Mouse (Mus musculus): ENCODE measurements around the gene Traip. TPM values are rescaled to one million over a fixed set of nuclear protein-coding genes. Genes with fewer than 3 reads are reported as not detected.

Traip gene
- total and polyA plus RNA-seq, 2 experiments from 2014 or later, result 11.0 to 11.2 TPM

DNA sequence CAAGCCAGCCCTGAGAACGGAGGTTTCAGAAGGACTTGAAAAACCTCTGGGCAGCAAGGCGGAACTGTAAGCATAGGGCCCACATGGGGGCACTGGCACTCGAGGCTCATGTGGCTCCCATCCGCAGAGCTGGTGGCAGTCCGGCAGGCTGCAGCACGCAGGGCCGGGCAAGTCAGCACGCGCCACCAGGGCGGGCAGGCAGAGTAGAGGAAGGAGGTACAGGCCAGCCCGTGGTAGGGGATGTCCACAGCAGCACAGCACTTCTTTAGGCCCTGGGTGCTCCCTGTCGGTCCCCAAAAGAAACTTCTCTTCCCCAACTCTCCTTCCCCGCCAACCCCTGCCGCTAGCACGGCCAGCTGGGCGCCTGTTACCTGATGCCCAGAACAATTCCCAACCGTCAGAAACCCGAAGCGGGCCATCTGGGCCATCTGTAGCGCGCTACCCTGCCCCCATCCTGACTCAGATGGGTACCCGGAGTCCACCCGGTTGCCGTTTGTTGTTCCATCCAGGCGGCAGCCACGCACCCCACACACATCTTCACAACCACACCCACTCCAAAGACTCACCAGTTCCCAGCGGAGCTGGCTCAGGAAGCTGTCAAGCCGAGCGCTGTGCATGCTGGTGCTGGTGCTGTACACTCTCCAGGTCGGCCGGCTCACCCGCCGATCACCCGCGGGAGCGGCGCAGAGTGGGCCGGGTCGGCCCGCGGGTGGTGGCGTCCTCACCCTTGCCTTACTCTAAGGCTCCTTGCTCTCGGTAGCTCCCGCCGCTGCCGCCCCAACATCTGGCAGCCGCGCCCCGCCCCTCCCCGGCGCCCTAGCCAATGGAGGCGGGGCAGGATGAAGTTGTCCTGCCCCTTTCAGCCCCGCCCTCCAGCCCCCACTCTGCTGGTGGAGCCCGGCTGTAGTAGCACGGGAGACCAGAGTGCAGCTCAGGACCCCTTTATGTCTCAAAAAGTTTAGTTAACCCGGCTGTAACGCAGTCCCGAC lies 35.5 kb downstream of the Traip start, which contains the start of gene Inka1:
Gene Inka1 (minus strand): TSS at position 749 of the 989 bp plus-strand sequence.
- 2% methylated on average over 52 of the region's 58 CpGs for WGBS
- H3K36me3 ChIP-seq (ENCODE audit: insufficient read depth), result no peaks in the 10 kb centered on the region
- H3K27me3 ChIP-seq (ENCODE audit: insufficient read depth, low read length), result no peaks in the 10 kb centered on the region
- TF ChIP-seq CTCF (IDR thresholded peaks at IDR 0.05; ENCODE audit: low read depth), result peak; percentile 30
- peaks cover 5% of the 10 kb centered on the region; the same call in 1 of the 2 replicates for H3K4me1 ChIP-seq (ENCODE audit: insufficient read depth)
- H3K4me3 ChIP-seq (ENCODE audit: low read depth, low read length), result peak within 1 kb of the TSS; percentile 64
- H3K9me3 ChIP-seq (ENCODE audit: low read length), result no peaks in the 10 kb centered on the region
- peak within 1 kb of the TSS; percentile 55 for H3K9ac ChIP-seq
- peak within 1 kb of the TSS; percentile 58; the same call in 1 of the 2 replicates for H3K27ac ChIP-seq (ENCODE audit: low read depth, low read length)
- ATAC-seq (peak; percentile 79), DNase-seq (peak; percentile 73)
- peak within 1 kb of the TSS; percentile 91 for H3K4me2 ChIP-seq (ENCODE audit: low read depth)

DNA sequence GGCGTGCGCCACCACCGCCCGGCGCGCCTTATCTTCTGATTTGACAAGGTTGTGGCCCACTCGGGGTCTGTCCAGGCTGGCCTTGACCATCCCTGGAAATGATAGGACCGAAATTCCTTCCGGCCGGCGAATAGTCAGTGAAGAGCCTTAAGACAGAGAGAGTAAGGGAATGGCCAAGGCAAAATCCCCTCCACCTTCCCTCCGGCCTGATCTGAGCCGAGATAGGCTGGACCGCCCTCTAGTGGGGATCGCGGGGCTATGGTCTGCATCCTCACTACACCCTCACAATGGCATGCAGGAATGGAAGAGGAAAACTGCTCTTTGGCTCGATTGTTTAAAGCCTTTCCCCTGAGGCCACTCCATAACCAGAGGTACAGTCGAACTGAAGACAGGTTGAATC lies 36.4 kb downstream of the Traip start:
- peak; percentile 91 for TF ChIP-seq CTCF (IDR thresholded peaks at IDR 0.05; ENCODE audit: low read depth)
- H3K36me3 ChIP-seq (ENCODE audit: insufficient read depth), result no peaks in the 10 kb centered on the region
- peak overlapping the region; percentile 91 for H3K4me2 ChIP-seq (ENCODE audit: low read depth)
- peaks cover 5% of the 10 kb centered on the region; the same call in 1 of the 2 replicates for H3K4me1 ChIP-seq (ENCODE audit: insufficient read depth)
- ATAC-seq, result peak; percentile 79
- H3K27me3 ChIP-seq (ENCODE audit: insufficient read depth, low read length), result no peaks in the 10 kb centered on the region
- H3K27ac ChIP-seq (ENCODE audit: low read depth, low read length), result no peak overlapping the region
- no peak overlapping the region for H3K4me3 ChIP-seq (ENCODE audit: low read depth, low read length)
- H3K9ac ChIP-seq, result no peak overlapping the region
- no peaks in the 10 kb centered on the region for H3K9me3 ChIP-seq (ENCODE audit: low read length)
- DNase-seq, result peak; percentile 80
- WGBS, result 5% methylated on average over 18 of the region's 18 CpGs

GRCm38 (mm10) chr9:107987950-107988349 lies 38.0 kb downstream of the Traip start:
- 79% methylated on average over 3 of the region's 3 CpGs for WGBS
- ATAC-seq, result no peak

DNA sequence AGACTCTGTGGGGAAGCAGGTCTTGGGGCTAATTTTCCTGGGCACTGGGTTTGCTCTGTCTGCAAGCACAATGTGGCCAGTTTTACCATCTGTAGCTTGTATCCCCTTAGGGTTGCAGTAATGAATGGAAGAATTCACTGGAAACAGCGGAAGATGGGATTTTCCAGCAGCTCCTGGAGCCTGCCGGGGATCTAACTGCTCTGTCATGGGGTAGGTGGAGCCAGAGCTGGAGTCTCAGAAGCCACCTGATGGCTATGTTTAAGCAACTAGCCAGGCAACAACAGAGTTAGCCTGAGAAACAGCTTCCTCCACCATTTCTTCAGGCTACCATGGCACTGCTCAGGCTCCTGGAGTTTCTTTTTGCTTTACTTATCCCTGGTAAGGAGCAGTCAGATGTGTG lies 42.3 kb downstream of the Traip start, which contains the start of gene Cdhr4:
Gene Cdhr4 (plus strand): TSS at position 301 of the 400 bp plus-strand sequence.
- Histone ChIP-seq H3K9me3 (ENCODE audit: low read length) (no peaks in the 10 kb centered on the region), H3K4me2 (ENCODE audit: low read depth) (no peak within 1 kb of the TSS), H3K4me3 (ENCODE audit: low read depth, low read length) (no peak within 1 kb of the TSS), H3K27ac (ENCODE audit: low read depth, low read length) (no peak within 1 kb of the TSS), H3K27me3 (ENCODE audit: insufficient read depth, low read length) (no peaks in the 10 kb centered on the region), H3K9ac (no peak within 1 kb of the TSS), H3K4me1 (ENCODE audit: insufficient read depth) (no peaks in the 10 kb centered on the region), H3K36me3 (ENCODE audit: insufficient read depth) (no peaks in the 10 kb centered on the region)
- TF ChIP-seq CTCF (IDR thresholded peaks at IDR 0.05; ENCODE audit: low read depth), result no peak
- WGBS, result 70% methylated on average over 2 of the region's 2 CpGs
- DNase-seq (no peak), ATAC-seq (no peak)

More at GRCm38 (mm10) chr9:107987950-107988349, 38.0 kb downstream of the Traip start:
- no peak overlapping the region for H3K27ac ChIP-seq (ENCODE audit: low read depth, low read length)
- H3K36me3 ChIP-seq (ENCODE audit: insufficient read depth), result no peaks in the 10 kb centered on the region
- no peak for DNase-seq
- H3K4me1 ChIP-seq (ENCODE audit: insufficient read depth), result peaks cover 2% of the 10 kb centered on the region; the same call in 1 of the 2 replicates
- no peak for TF ChIP-seq CTCF (IDR thresholded peaks at IDR 0.05; ENCODE audit: low read depth)
- no peak overlapping the region for H3K4me2 ChIP-seq (ENCODE audit: low read depth)
- no peaks in the 10 kb centered on the region for H3K27me3 ChIP-seq (ENCODE audit: insufficient read depth, low read length)
- H3K9me3 ChIP-seq (ENCODE audit: low read length), result no peaks in the 10 kb centered on the region
- no peak overlapping the region for H3K4me3 ChIP-seq (ENCODE audit: low read depth, low read length)
- H3K9ac ChIP-seq, result no peak overlapping the region

DNA sequence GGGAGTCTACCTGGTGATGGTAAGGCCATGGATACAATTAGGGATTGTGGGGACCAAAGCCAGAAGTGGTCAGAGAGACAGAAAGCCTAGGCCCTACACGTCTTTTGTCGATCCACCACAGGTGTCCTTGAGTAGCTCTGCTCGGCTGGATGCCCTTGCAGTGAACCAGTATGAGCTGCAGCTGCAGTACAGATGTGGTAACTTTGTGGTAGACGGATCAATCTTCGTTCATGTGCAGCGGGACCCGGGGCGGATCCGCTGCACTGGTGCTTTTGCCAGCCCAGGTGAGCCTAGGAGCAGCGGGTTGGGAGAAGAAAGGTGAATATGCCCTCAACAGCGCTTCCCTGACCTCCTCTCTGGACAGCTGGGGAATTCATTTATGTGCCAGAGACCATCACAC lies 43.1 kb downstream of the Traip start:
- Histone ChIP-seq H3K4me2 (ENCODE audit: low read depth) (no peak overlapping the region), H3K4me3 (ENCODE audit: low read depth, low read length) (no peak overlapping the region), H3K27me3 (ENCODE audit: insufficient read depth, low read length) (no peaks in the 10 kb centered on the region), H3K36me3 (ENCODE audit: insufficient read depth) (no peaks in the 10 kb centered on the region), H3K9ac (no peak overlapping the region), H3K27ac (ENCODE audit: low read depth, low read length) (no peak overlapping the region), H3K9me3 (ENCODE audit: low read length) (no peaks in the 10 kb centered on the region), H3K4me1 (ENCODE audit: insufficient read depth) (no peaks in the 10 kb centered on the region)
- TF ChIP-seq CTCF (IDR thresholded peaks at IDR 0.05; ENCODE audit: low read depth), result no peak
- WGBS, result 77% methylated on average over 11 of the region's 11 CpGs
- DNase-seq, result no peak
- ATAC-seq, result no peak

DNA sequence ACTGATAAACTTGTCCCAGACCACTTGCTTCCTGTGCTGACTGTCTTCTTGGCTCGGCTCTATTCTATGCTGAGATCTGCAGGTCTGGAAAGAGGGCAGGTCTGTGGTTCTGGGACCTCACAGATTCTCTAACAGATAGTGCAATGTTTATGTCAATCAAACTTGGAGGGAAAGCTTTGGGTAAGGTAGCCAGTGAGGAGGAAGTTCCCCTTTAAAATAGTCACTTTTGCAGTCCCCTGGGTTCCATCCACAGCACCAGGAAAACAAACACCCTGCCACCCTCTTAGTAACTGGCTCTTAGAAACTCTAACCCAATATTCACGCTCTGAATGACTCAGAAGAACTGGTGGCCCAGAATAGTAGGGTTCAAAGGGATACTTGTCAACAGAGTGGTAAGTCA lies 44.5 kb downstream of the Traip start:
- Histone ChIP-seq H3K4me3 (ENCODE audit: low read depth, low read length) (no peak overlapping the region), H3K4me1 (ENCODE audit: insufficient read depth) (no peaks in the 10 kb centered on the region), H3K4me2 (ENCODE audit: low read depth) (no peak overlapping the region), H3K9ac (no peak overlapping the region), H3K9me3 (ENCODE audit: low read length) (no peaks in the 10 kb centered on the region), H3K27ac (ENCODE audit: low read depth, low read length) (no peak overlapping the region), H3K27me3 (ENCODE audit: insufficient read depth, low read length) (no peaks in the 10 kb centered on the region), H3K36me3 (ENCODE audit: insufficient read depth) (no peaks in the 10 kb centered on the region)
- ATAC-seq (no peak), DNase-seq (no peak)
- 78% methylated on average over 2 of the region's 2 CpGs for WGBS
- TF ChIP-seq CTCF (IDR thresholded peaks at IDR 0.05; ENCODE audit: low read depth), result no peak

GRCm38 (mm10) chr9:107995513-107995912 lies 45.6 kb downstream of the Traip start:
- TF ChIP-seq CTCF (IDR thresholded peaks at IDR 0.05; ENCODE audit: low read depth), result no peak
- Histone ChIP-seq H3K9ac (no peak overlapping the region), H3K4me1 (ENCODE audit: insufficient read depth) (no peaks in the 10 kb centered on the region), H3K27me3 (ENCODE audit: insufficient read depth, low read length) (no peaks in the 10 kb centered on the region), H3K36me3 (ENCODE audit: insufficient read depth) (no peaks in the 10 kb centered on the region), H3K4me2 (ENCODE audit: low read depth) (no peak overlapping the region), H3K9me3 (ENCODE audit: low read length) (no peaks in the 10 kb centered on the region), H3K27ac (ENCODE audit: low read depth, low read length) (no peak overlapping the region), H3K4me3 (ENCODE audit: low read depth, low read length) (no peak overlapping the region)
- 93% methylated on average over 21 of the region's 21 CpGs for WGBS
- ATAC-seq, result no peak
- no peak for DNase-seq
